Mouse (Mus musculus) WW6 (cell line): ENCODE results near the gene Krt2.
A peak's percentile ranks its signal among the peaks of the same experiment; 100 is the strongest.

Experiments used
- DNase-seq: peaks from one replicate; pipeline ENCODE4 v3.0.0-alpha.2; 2013; ENCODE audit warnings: low read depth, low spot score

The Krt2 gene

DNA sequence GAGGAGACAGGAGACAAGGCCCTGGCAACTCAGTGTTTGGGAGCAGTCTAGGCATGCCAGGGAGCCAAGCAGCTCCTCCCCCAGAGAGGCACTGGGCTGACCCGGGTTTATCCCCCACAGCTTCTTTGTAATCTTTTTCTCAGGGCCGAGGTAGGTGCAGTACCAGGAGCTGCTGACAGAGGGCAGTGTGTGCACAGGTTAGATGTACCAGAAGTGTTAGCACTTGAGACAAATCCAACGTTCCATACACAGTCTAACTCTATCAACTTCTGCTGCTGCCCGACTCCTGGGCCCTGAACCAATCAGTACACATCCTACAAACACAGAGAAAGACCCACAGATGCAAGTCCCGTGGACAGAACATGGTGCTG is 45.3 kb downstream of the Krt2 start:
- peak; percentile 53 for DNase-seq

DNA sequence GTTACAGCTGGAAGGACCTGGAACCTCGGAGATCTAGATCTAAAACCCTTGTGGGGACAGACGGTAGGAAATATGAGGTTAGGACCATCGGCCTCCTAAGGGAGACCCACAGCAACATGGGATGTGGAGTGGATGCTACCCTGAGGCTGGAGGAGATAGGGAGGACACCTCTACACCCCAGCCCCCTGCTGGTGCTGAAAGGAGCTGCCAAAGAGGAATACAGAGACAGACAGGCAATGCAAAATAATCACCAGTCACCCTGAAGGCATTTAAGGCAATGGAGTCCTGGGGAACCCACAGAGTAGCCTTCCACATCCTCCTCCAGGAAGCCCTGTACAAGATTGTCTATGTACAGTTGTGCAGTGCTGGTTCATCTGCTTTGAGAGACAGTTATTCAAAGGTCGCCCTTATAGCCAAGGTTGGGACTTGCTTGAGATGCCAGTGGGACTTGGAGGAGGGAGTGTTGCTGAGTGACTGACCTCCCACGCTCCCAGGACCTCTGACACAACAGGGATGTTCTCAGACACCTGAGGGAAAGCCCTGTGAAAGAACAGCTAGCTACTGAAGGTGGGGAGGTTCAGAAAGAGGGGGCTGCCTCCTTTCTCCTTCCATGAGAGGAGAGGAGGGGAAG is 45.8 kb downstream of the Krt2 start:
- DNase-seq: no peak

DNA sequence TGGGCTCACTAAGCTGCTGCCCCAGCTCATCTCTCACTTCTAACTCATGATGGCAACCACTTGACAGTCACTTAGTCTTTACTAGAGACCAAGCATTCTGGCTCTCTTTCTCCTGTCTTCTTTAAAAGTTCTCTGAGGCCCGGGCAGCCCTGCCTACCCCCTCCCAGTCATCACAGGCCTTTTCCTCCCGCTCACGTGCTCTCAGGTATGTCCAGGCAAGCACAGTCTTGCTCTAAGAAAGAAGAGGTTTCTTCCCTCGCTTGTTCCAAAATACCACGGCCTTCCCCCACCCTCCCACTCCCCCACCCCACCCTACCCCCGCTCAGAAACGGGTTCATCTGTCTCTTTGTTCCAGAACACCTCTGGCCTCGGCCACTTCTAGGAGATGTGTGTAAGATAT is 47.7 kb downstream of the Krt2 start:
- no peak for DNase-seq
